Mouse (Mus musculus) MEL (cell line): ENCODE measurements at regions not wholly inside any gene's neighbourhood (a gene's known extent, or its start where the extent isn't known, plus 50 kb on each side); places are given as distances from the start of the nearest gene placed in this dataset.

Experiments
- DNase-seq: peaks from one replicate; pipeline ENCODE4 v3.0.0; 2011; ENCODE audit warnings: low read depth, low spot score
- H3K27ac ChIP-seq: 2 replicates; pipeline ENCODE4 v1.5.1; 2012; ENCODE audit warnings: low read depth, mild to moderate bottlenecking, control low read depth, low read length, moderate library complexity; ENCODE audit not compliant: control insufficient read depth
- H3K27me3 ChIP-seq, 2 experiments: fragments of 150-350 bp in 1 of 2; sonication (generic) in 1 of 2; 2 replicates each; pipeline ENCODE4 v1.6.1; 2012; ENCODE audit warnings: low read length in 2 of 2, mild to moderate bottlenecking in 2 of 2, improper control_type of control experiment in 1 of 2, moderate library complexity in 1 of 2; ENCODE audit not compliant: insufficient read depth in 2 of 2, control insufficient read depth in 1 of 2
- H3K36me3 ChIP-seq, 2 experiments: 2 replicates each; pipeline ENCODE4 v1.6.1; 2012 to 2014; ENCODE audit warnings: low read length in 2 of 2, improper control_type of control experiment in 1 of 2, inconsistent platforms in 1 of 2, mild to moderate bottlenecking in 1 of 2; ENCODE audit not compliant: insufficient read depth in 2 of 2, control insufficient read depth in 1 of 2
- H3K4me1 ChIP-seq, 2 experiments: fragments of 150-350 bp in 1 of 2; sonication (generic) in 1 of 2; 2 replicates each; pipeline ENCODE4 v1.6.1; 2012; ENCODE audit warnings: low read length in 2 of 2, improper control_type of control experiment in 1 of 2, mild to moderate bottlenecking in 1 of 2; ENCODE audit not compliant: insufficient read depth in 2 of 2, control insufficient read depth in 1 of 2
- H3K4me3 ChIP-seq, 2 experiments: fragments of 150-350 bp in 1 of 2; sonication (generic) in 1 of 2; 2 replicates each; pipeline ENCODE4 v1.5.1; 2012; ENCODE audit warnings: low read depth in 2 of 2, low read length in 2 of 2, mild to moderate bottlenecking in 2 of 2, moderate library complexity in 2 of 2, control low read depth in 1 of 2, improper control_type of control experiment in 1 of 2; ENCODE audit not compliant: control insufficient read depth in 1 of 2, insufficient read depth in 1 of 2
- H3K79me2 ChIP-seq: 2 replicates; pipeline ENCODE4 v1.6.1; 2012; ENCODE audit warnings: mild to moderate bottlenecking, low read length, moderate library complexity; ENCODE audit not compliant: control insufficient read depth, poor library complexity, insufficient read depth
- H3K9ac ChIP-seq: 2 replicates; pipeline ENCODE4 v1.6.1; 2012; ENCODE audit warnings: low read depth, mild to moderate bottlenecking, control low read depth, low read length, moderate library complexity; ENCODE audit not compliant: control insufficient read depth, poor library complexity, severe bottlenecking
- H3K9me3 ChIP-seq: fragments of 150-350 bp; sonication (generic); replicated peaks from 2 replicates; pipeline ENCODE4 v1.6.1; 2012; ENCODE audit warnings: mild to moderate bottlenecking, low read length, improper control_type of control experiment, moderate library complexity; ENCODE audit not compliant: insufficient read depth
- CHD2 ChIP-seq: IDR thresholded peaks from 2 replicates; pipeline ENCODE4 v1.6.1; 2011; ENCODE audit warnings: low read length, improper control_type of control experiment
- E2F4 ChIP-seq: IDR thresholded peaks from 2 replicates; pipeline ENCODE4 v1.6.1; 2011; ENCODE audit warnings: low read depth, low read length, improper control_type of control experiment, borderline replicate concordance
- GABPA ChIP-seq: IDR thresholded peaks from 2 replicates; pipeline ENCODE4 v1.6.1; 2012; ENCODE audit warnings: low read depth, mild to moderate bottlenecking, inconsistent platforms, low read length, improper control_type of control experiment, moderate library complexity
- MAFK ChIP-seq: IDR thresholded peaks from 2 replicates; pipeline ENCODE4 v1.6.1; 2011; ENCODE audit warnings: low read depth, mild to moderate bottlenecking, low read length, improper control_type of control experiment, borderline replicate concordance
- MEF2A ChIP-seq: IDR thresholded peaks from 2 replicates; pipeline ENCODE4 v1.6.1; 2014; ENCODE audit warnings: low read depth, mild to moderate bottlenecking, inconsistent platforms, low read length, improper control_type of control experiment; ENCODE audit not compliant: poor library complexity, insufficient replicate concordance, severe bottlenecking; ENCODE audit errors: extremely low read depth
- MXI1 ChIP-seq: IDR thresholded peaks from 2 replicates; pipeline ENCODE4 v1.6.1; 2011; ENCODE audit warnings: mild to moderate bottlenecking, low read depth, low read length, improper control_type of control experiment
- NRF1 ChIP-seq: IDR thresholded peaks from 2 replicates; pipeline ENCODE4 v1.6.1; 2014; ENCODE audit warnings: low read depth, mild to moderate bottlenecking, inconsistent platforms, low read length, improper control_type of control experiment, moderate library complexity; ENCODE audit not compliant: poor library complexity, insufficient read depth, severe bottlenecking
- POLR2AphosphoS5 ChIP-seq: IDR thresholded peaks from 2 replicates; pipeline ENCODE4 v1.6.1; 2012; ENCODE audit warnings: low read depth, borderline replicate concordance, mild to moderate bottlenecking, inconsistent platforms, low read length, moderate library complexity, mixed read lengths
- TAL1 ChIP-seq: IDR thresholded peaks from 2 replicates; pipeline ENCODE4 v1.6.1; 2012; ENCODE audit warnings: mild to moderate bottlenecking, inconsistent platforms, low read length, moderate library complexity, mixed read lengths
- USF1 ChIP-seq: IDR thresholded peaks from 2 replicates; pipeline ENCODE4 v1.6.1; 2014; ENCODE audit warnings: low read depth, mild to moderate bottlenecking, inconsistent platforms, low read length, improper control_type of control experiment, moderate library complexity
- ZC3H11A ChIP-seq: IDR thresholded peaks from 2 replicates; pipeline ENCODE4 v1.6.1; 2012; ENCODE audit warnings: low read depth, mild to moderate bottlenecking, inconsistent platforms, low read length, improper control_type of control experiment

DNA sequence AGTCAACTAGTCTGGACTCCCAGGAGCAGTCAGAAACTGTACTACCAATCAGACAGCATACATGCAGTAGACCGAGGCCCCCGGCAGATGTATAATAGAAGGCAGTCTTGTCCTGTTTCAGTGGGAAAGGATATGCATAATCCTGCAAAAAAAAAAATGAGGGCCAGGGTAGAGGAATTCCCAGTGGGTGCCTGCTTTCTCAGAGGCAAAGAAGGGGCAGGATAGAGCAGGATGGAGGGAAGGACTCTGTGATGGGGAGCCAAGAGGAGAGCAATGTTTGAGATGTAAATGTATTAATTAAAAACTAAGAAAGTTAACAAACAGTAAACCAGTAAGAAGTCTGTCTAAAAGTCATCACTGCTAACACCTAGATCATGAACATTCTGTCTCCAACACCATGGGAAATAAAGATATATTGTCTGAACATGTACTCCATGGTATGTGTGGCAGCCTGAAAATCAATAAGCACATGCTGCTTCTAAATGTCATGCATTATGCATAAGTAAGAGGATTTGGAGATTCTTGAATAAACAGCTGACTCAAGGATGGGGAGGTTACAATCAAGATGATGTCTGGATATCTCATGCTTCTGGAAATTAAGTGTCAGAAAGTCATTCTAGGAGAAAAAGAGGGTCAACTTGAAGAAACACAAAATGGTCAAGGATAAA, 1485.3 kb downstream of the Naaladl2 start:
- Histone ChIP-seq H3K36me3 (peaks cover 0 to 4% of the 10 kb centered on the region in 2 experiments; a peak in 1 of 4 replicates), H3K4me3 (no peak overlapping the region), H3K79me2 (no peaks in the 10 kb centered on the region), H3K9me3 (no peaks in the 10 kb centered on the region), H3K4me1 (0 out of 4 replicates have a peak, but pooled peaks cover 0 to 4% of the 10 kb centered on the region in 2 experiments), H3K27ac (no peak overlapping the region), H3K9ac (no peak overlapping the region), H3K27me3 (no peaks in the 10 kb centered on the region)
- no peak for DNase-seq
- TF ChIP-seq TAL1 (no peak), MAFK (no peak), E2F4 (no peak), MEF2A (no peak), MXI1 (no peak), NRF1 (no peak), POLR2AphosphoS5 (no peak), CHD2 (no peak), USF1 (no peak), GABPA (no peak)

DNA sequence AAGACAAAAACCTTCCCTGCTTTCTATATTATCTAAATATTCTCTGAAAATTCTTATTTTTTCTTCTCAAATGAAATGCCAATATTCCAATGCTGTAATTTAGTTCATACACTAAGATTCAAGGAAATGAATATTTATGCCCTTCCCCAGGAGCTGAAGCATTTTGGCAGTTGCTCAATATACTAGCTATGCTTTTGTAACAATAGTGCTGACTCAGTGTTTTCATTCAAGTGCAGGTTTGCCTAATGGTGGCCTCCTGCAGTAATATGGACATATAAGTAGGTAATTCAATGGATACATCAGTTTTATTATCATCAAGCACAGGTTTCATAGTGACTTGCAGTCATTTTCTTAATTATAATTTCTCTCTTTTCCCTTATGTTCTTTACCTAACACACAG, 1437.3 kb downstream of the Naaladl2 start:
- no peaks in the 10 kb centered on the region for H3K4me1 ChIP-seq
- H3K27me3 ChIP-seq, result no peaks in the 10 kb centered on the region
- H3K9me3 ChIP-seq, result no peaks in the 10 kb centered on the region
- H3K79me2 ChIP-seq, result no peaks in the 10 kb centered on the region
- no peak for DNase-seq
- H3K36me3 ChIP-seq, result no peaks in the 10 kb centered on the region
- H3K4me3 ChIP-seq, result no peak overlapping the region
- H3K9ac ChIP-seq, result no peak overlapping the region
- TF ChIP-seq ZC3H11A (no peak), MAFK (peak; percentile 82)
- H3K27ac ChIP-seq, result no peak overlapping the region
